Mouse (Mus musculus) small intestine, adult 2 months (tissue): ENCODE measurements around the gene Notch1. TPM values are rescaled to one million over a fixed set of nuclear protein-coding genes. Genes with fewer than 3 reads are reported as not detected.
A peak's percentile ranks its signal among the peaks of the same experiment; 100 is the strongest.

ENCODE experiments used
- H3K27ac ChIP-seq: fragments of 200-500 bp; 2 replicates; pipeline ENCODE4 v1.5.1; 2012; ENCODE audit warnings: low read depth, low read length, control low read depth, inconsistent platforms; ENCODE audit not compliant: insufficient read depth
- H3K27me3 ChIP-seq: fragments of 200-500 bp; 2 replicates; pipeline ENCODE4 v1.6.1; 2012; ENCODE audit warnings: mild to moderate bottlenecking, moderate library complexity, low read length, inconsistent platforms; ENCODE audit not compliant: control insufficient read depth, insufficient read depth
- H3K36me3 ChIP-seq: fragments of 200-500 bp; 2 replicates; pipeline ENCODE4 v1.6.1; 2012; ENCODE audit warnings: mild to moderate bottlenecking, low read length, control low read depth, inconsistent platforms; ENCODE audit not compliant: control insufficient read depth, insufficient read depth
- H3K4me1 ChIP-seq: fragments of 200-500 bp; 2 replicates; pipeline ENCODE4 v1.6.1; 2012; ENCODE audit warnings: low read length, inconsistent platforms, mixed read lengths; ENCODE audit not compliant: control insufficient read depth, insufficient read depth, insufficient read length
- H3K4me3 ChIP-seq: fragments of 200-500 bp; 2 replicates; pipeline ENCODE4 v1.5.1; 2012; ENCODE audit warnings: low read depth, mild to moderate bottlenecking, control low read depth, inconsistent platforms, low read length, moderate library complexity
- CTCF ChIP-seq: fragments of 200-500 bp; IDR thresholded peaks from 2 replicates; pipeline ENCODE4 v1.5.1; 2012; ENCODE audit warnings: low read depth, mild to moderate bottlenecking, control low read depth, inconsistent platforms, low read length, moderate library complexity, mixed read lengths; ENCODE audit not compliant: insufficient replicate concordance, insufficient read length; ENCODE audit errors: extremely low read depth
- POLR2A ChIP-seq: fragments of 200-500 bp; IDR thresholded peaks from 2 replicates; pipeline ENCODE4 v1.6.1; 2012; ENCODE audit warnings: low read depth, mild to moderate bottlenecking, control low read depth, inconsistent platforms, low read length, moderate library complexity
- WGBS: fragments of 180-500 bp; shearing (Covaris S2); methylation state at CpG from one replicate; pipeline ENCODE4 v1.1.7; 2018; 5-methylcytosine and 5-hydroxymethylcytosine counted together
- polyA plus RNA-seq: library from polyadenylated mRNA; depleted of rRNA; stranded (reverse); fragments of >200 nt; gene quantifications from 2 replicates; pipeline ENCODE4 v1.2.3, GENCODE M21; 2012

Notch1 gene
- polyA plus RNA-seq, 1 experiment = 19.6 TPM

GRCm38 (mm10) chr2:26438373-26438772, 78.1 kb downstream of the Notch1 start:
- Histone ChIP-seq H3K4me3 (no peak overlapping the region), H3K27me3 (no peaks in the 10 kb centered on the region), H3K4me1 (peaks cover 7% of the 10 kb centered on the region), H3K36me3 (peaks cover 59% of the 10 kb centered on the region), H3K27ac (no peak overlapping the region)
- TF ChIP-seq POLR2A = no peak
- TF ChIP-seq CTCF = no peak
- 87% methylated on average over 7 of the region's 7 CpGs for WGBS

- Histone ChIP-seq H3K36me3 (peaks cover 65% of the 10 kb centered on the region), H3K27ac (no peak overlapping the region)
- 65% methylated on average over 4 of the region's 4 CpGs for WGBS
Observed at GRCm38 (mm10) chr2:26437221-26437620, 79.2 kb downstream of the Notch1 start.

GRCm38 (mm10) chr2:26434791-26435572, 81.5 kb downstream of the Notch1 start:
- H3K27ac ChIP-seq = peak overlapping the region; percentile 76
- no peak overlapping the region for H3K4me3 ChIP-seq
- no peak for TF ChIP-seq CTCF
- no peak for TF ChIP-seq POLR2A
- peaks cover 7% of the 10 kb centered on the region for H3K4me1 ChIP-seq
- WGBS = 77% methylated on average over 7 of the region's 7 CpGs
- H3K27me3 ChIP-seq = no peaks in the 10 kb centered on the region
- H3K36me3 ChIP-seq = peaks cover 61% of the 10 kb centered on the region

More at GRCm38 (mm10) chr2:26437221-26437620, 79.2 kb downstream of the Notch1 start:
- H3K4me1 ChIP-seq = peaks cover 7% of the 10 kb centered on the region
- TF ChIP-seq POLR2A = no peak
- no peak for TF ChIP-seq CTCF
- no peaks in the 10 kb centered on the region for H3K27me3 ChIP-seq
- no peak overlapping the region for H3K4me3 ChIP-seq

GRCm38 (mm10) chr2:26429851-26430250, 86.6 kb downstream of the Notch1 start:
- Histone ChIP-seq H3K4me3 (no peak overlapping the region), H3K4me1 (peaks cover 2% of the 10 kb centered on the region; the same call in 1 of the 2 replicates), H3K36me3 (peaks cover 73% of the 10 kb centered on the region), H3K27ac (no peak overlapping the region), H3K27me3 (no peaks in the 10 kb centered on the region)
- no peak for TF ChIP-seq POLR2A
- no peak for TF ChIP-seq CTCF
- 95% methylated on average over 5 of the region's 5 CpGs for WGBS

- no peaks in the 10 kb centered on the region for H3K4me1 ChIP-seq
- no peak overlapping the region for H3K27ac ChIP-seq
- TF ChIP-seq CTCF (no peak), POLR2A (no peak)
- H3K27me3 ChIP-seq = no peaks in the 10 kb centered on the region
- WGBS = 94% methylated on average over 2 of the region's 2 CpGs
- peaks cover 85% of the 10 kb centered on the region for H3K36me3 ChIP-seq
- H3K4me3 ChIP-seq = no peak overlapping the region
Observed at GRCm38 (mm10) chr2:26424541-26424940, 91.9 kb downstream of the Notch1 start.

GRCm38 (mm10) chr2:26423086-26423485, 93.4 kb downstream of the Notch1 start:
- H3K27me3 ChIP-seq = no peaks in the 10 kb centered on the region
- whole genome bisulfite sequencing = 79% methylated on average over 1 of the region's 1 CpGs
- H3K4me1 ChIP-seq = no peaks in the 10 kb centered on the region
- TF ChIP-seq POLR2A = no peak
- TF ChIP-seq CTCF = no peak
- H3K4me3 ChIP-seq = no peak overlapping the region
- no peak overlapping the region for H3K27ac ChIP-seq
- H3K36me3 ChIP-seq = peaks cover 82% of the 10 kb centered on the region

GRCm38 (mm10) chr2:26421969-26422368, 94.5 kb downstream of the Notch1 start:
- WGBS = 98% methylated on average over 2 of the region's 2 CpGs
- no peak overlapping the region for H3K27ac ChIP-seq
- H3K36me3 ChIP-seq = peaks cover 80% of the 10 kb centered on the region

More at GRCm38 (mm10) chr2:26421969-26422368, 94.5 kb downstream of the Notch1 start:
- H3K4me3 ChIP-seq = no peak overlapping the region
- no peak for TF ChIP-seq POLR2A
- TF ChIP-seq CTCF = no peak
- H3K27me3 ChIP-seq = no peaks in the 10 kb centered on the region
- no peaks in the 10 kb centered on the region for H3K4me1 ChIP-seq
